Mouse (Mus musculus) limb, embryonic 12.5 days (tissue): ENCODE data around the gene Stx8. TPM values are rescaled to one million over a fixed set of nuclear protein-coding genes. Genes with fewer than 3 reads are reported as not detected.

ENCODE experiments used
- ATAC-seq: fragments of 200-750 bp; cut with Nextera tagmentation; 2 replicates; pipeline ENCODE4 v1.8.0; 2017; ENCODE audit warnings: low read depth, moderate TSS enrichment; ENCODE audit not compliant: insufficient number of reproducible peaks, insufficient read depth, low FRiP score, low TSS enrichment
- H3K27ac ChIP-seq: fragments of 300-500 bp; sonication (generic); 2 replicates; pipeline ENCODE4 v1.5.1; 2016; ENCODE audit warnings: mild to moderate bottlenecking, moderate library complexity
- H3K27me3 ChIP-seq: fragments of 300-500 bp; sonication (generic); 2 replicates; pipeline ENCODE4 v1.6.1; 2016; ENCODE audit warnings: mild to moderate bottlenecking, moderate library complexity
- H3K36me3 ChIP-seq: fragments of 300-500 bp; sonication (generic); 2 replicates; pipeline ENCODE4 v1.6.1; 2016; ENCODE audit warnings: mild to moderate bottlenecking, moderate library complexity
- H3K4me1 ChIP-seq: fragments of 300-500 bp; sonication (generic); replicated peaks from 2 replicates; pipeline ENCODE4 v1.6.1; 2016
- H3K4me2 ChIP-seq: fragments of 300-500 bp; sonication (generic); 2 replicates; pipeline ENCODE4 v1.6.1; 2016; ENCODE audit warnings: mild to moderate bottlenecking, moderate library complexity
- H3K4me3 ChIP-seq: fragments of 300-500 bp; sonication (generic); replicated peaks from 2 replicates; pipeline ENCODE4 v1.5.1; 2016; ENCODE audit warnings: mild to moderate bottlenecking
- H3K9ac ChIP-seq: fragments of 300-500 bp; sonication (generic); replicated peaks from 2 replicates; pipeline ENCODE4 v1.6.1; 2016; ENCODE audit warnings: mild to moderate bottlenecking, moderate library complexity
- H3K9me3 ChIP-seq: fragments of 300-500 bp; sonication (generic); 2 replicates; pipeline ENCODE4 v1.6.1; 2016; ENCODE audit warnings: mild to moderate bottlenecking, moderate library complexity
- WGBS: fragments of 180-500 bp; shearing (Covaris S2); methylation state at CpG from one replicate; pipeline ENCODE4 v1.1.7; 2016; 5-methylcytosine and 5-hydroxymethylcytosine counted together
- polyA plus RNA-seq: library from polyadenylated mRNA; unstranded; fragments of >200 nt; fragmentation: Nextera tagmentation; extraction: Ambion mirVana; gene quantifications from 2 replicates; pipeline ENCODE4 v1.2.1, GENCODE M21; 2016

Gene Stx8
- polyA plus RNA-seq, 1 experiment from 2014 or later = 57.9 TPM

- no peak overlapping the region for H3K9ac ChIP-seq
- WGBS = 8% methylated on average over 2 of the region's 2 CpGs
- ATAC-seq = no peak
- no peak overlapping the region for H3K4me3 ChIP-seq
- no peak overlapping the region for H3K4me2 ChIP-seq
- no peaks in the 10 kb centered on the region for H3K4me1 ChIP-seq
- no peaks in the 10 kb centered on the region for H3K9me3 ChIP-seq
- H3K27ac ChIP-seq = no peak overlapping the region
- peaks cover 18% of the 10 kb centered on the region for H3K36me3 ChIP-seq
- no peaks in the 10 kb centered on the region for H3K27me3 ChIP-seq
Observed at GRCm38 (mm10) chr11:67975252-67975651, 9.3 kb downstream of the Stx8 start.

- ATAC-seq = no peak
- Histone ChIP-seq H3K27ac (no peak overlapping the region), H3K27me3 (no peaks in the 10 kb centered on the region), H3K4me1 (0 out of 2 replicates have a peak, but pooled peaks cover 6% of the 10 kb centered on the region), H3K36me3 (peaks cover 5% of the 10 kb centered on the region; the same call in 1 of the 2 replicates), H3K9ac (no peak overlapping the region), H3K4me2 (no peak overlapping the region), H3K4me3 (no peak overlapping the region), H3K9me3 (no peaks in the 10 kb centered on the region)
- 86% methylated on average over 6 of the region's 6 CpGs for WGBS
Observed at GRCm38 (mm10) chr11:67983564-67983963, 17.6 kb downstream of the Stx8 start.

DNA sequence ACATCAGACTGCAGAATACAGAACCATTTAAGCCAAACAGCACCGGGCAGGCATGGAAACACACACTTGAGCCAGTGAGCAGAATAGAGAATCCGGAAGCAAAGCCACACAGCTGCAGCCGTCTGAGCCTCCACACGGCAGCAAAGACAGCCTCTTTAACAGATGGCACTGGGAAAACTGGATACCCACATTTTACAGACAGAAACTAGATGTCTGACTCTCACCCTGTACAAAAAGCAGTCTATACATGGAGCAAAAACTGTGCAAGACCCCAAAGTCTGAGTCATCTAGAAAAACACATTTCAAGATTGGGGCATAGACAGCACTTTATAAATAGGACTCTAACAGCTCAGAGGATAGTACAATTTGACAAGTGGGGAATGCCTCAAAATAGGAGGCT lies 25.2 kb downstream of the Stx8 start:
- H3K36me3 ChIP-seq = peaks cover 8% of the 10 kb centered on the region; the same call in 1 of the 2 replicates
- no peaks in the 10 kb centered on the region for H3K9me3 ChIP-seq
- H3K4me1 ChIP-seq = no peaks in the 10 kb centered on the region
- no peak for ATAC-seq
- 86% methylated on average over 4 of the region's 4 CpGs for WGBS
- no peak overlapping the region for H3K9ac ChIP-seq
- H3K4me3 ChIP-seq = no peak overlapping the region
- no peak overlapping the region for H3K27ac ChIP-seq
- no peaks in the 10 kb centered on the region for H3K27me3 ChIP-seq
- H3K4me2 ChIP-seq = no peak overlapping the region

GRCm38 (mm10) chr11:67995965-67996364 lies 30.0 kb downstream of the Stx8 start:
- no peaks in the 10 kb centered on the region for H3K27me3 ChIP-seq
- H3K4me2 ChIP-seq = no peak overlapping the region
- no peaks in the 10 kb centered on the region for H3K9me3 ChIP-seq
- no peak overlapping the region for H3K9ac ChIP-seq
- WGBS = 77% methylated on average over 4 of the region's 4 CpGs
- no peak overlapping the region for H3K27ac ChIP-seq
- no peak overlapping the region for H3K4me3 ChIP-seq
- no peak for ATAC-seq
- H3K36me3 ChIP-seq = peaks cover 8% of the 10 kb centered on the region; the same call in 1 of the 2 replicates
- H3K4me1 ChIP-seq = no peaks in the 10 kb centered on the region

DNA sequence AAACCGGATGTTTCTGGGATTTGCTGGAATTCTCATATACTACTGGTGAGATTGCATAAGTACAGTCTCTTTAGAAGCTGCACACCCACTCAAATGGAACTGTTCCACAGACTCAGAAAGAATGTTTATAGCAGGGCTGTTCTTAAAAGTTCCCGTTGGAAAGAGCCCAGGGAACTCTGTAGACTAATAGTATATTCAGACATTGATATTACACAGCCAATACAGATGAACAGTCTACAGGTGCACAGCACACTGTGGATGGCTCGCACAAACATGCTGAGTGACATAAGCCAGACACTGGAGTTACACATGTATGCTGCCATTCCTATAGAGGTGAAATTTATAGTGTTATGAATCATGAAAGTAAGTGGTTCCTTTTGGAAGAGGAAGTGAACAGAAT lies 32.9 kb downstream of the Stx8 start:
- no peak overlapping the region for H3K9ac ChIP-seq
- no peak overlapping the region for H3K4me3 ChIP-seq
- H3K4me2 ChIP-seq = no peak overlapping the region
- ATAC-seq = no peak
- 0 out of 2 replicates have a peak, but pooled peaks cover 3% of the 10 kb centered on the region for H3K36me3 ChIP-seq
- 79% methylated on average over 3 of the region's 3 CpGs for WGBS
- H3K27me3 ChIP-seq = no peaks in the 10 kb centered on the region
- no peak overlapping the region for H3K27ac ChIP-seq
- H3K4me1 ChIP-seq = no peaks in the 10 kb centered on the region
- no peaks in the 10 kb centered on the region for H3K9me3 ChIP-seq

DNA sequence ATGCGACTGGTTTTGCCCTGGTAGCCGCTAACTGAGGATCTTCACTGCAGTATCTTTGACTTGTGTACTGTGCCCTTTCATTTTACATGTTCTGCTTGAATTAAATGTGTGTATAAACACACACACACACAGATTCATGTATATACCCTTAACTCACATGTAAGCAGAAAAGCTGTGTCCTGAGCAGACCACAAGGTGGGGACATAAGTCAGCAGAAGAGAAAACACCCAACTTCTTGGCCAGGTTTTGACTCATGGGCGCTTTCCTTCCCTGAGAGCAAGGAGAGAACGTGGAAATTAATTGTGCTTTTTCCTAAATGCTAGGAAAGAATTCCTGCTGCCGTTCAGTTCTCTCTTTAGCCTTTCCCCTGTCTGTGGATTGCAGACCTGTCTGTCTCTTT lies 33.6 kb downstream of the Stx8 start:
- H3K9ac ChIP-seq = no peak overlapping the region
- no peak overlapping the region for H3K4me2 ChIP-seq
- H3K36me3 ChIP-seq = no peaks in the 10 kb centered on the region
- no peak for ATAC-seq
- WGBS = 68% methylated on average over 5 of the region's 5 CpGs
- no peaks in the 10 kb centered on the region for H3K9me3 ChIP-seq
- no peak overlapping the region for H3K4me3 ChIP-seq
- H3K4me1 ChIP-seq = no peaks in the 10 kb centered on the region
- H3K27ac ChIP-seq = no peak overlapping the region
- no peaks in the 10 kb centered on the region for H3K27me3 ChIP-seq

- H3K4me2 ChIP-seq = no peak overlapping the region
- 21% methylated on average over 6 of the region's 6 CpGs for WGBS
- ATAC-seq = no peak
Observed at GRCm38 (mm10) chr11:68004191-68004590, 38.2 kb downstream of the Stx8 start.

GRCm38 (mm10) chr11:68006216-68006789 lies 40.3 kb downstream of the Stx8 start:
- no peaks in the 10 kb centered on the region for H3K9me3 ChIP-seq
- no peak overlapping the region for H3K4me3 ChIP-seq
- H3K27me3 ChIP-seq = no peaks in the 10 kb centered on the region
- ATAC-seq = no peak
- H3K36me3 ChIP-seq = no peaks in the 10 kb centered on the region
- no peak overlapping the region for H3K27ac ChIP-seq
- peaks cover 3% of the 10 kb centered on the region; the same call in 1 of the 2 replicates for H3K4me1 ChIP-seq
- H3K9ac ChIP-seq = no peak overlapping the region
- WGBS = 38% methylated on average over 8 of the region's 8 CpGs
- H3K4me2 ChIP-seq = no peak overlapping the region

More at GRCm38 (mm10) chr11:68004191-68004590, 38.2 kb downstream of the Stx8 start:
- no peaks in the 10 kb centered on the region for H3K27me3 ChIP-seq
- peaks cover 3% of the 10 kb centered on the region; the same call in 1 of the 2 replicates for H3K4me1 ChIP-seq
- H3K9ac ChIP-seq = no peak overlapping the region
- H3K27ac ChIP-seq = no peak overlapping the region
- H3K4me3 ChIP-seq = no peak overlapping the region
- H3K36me3 ChIP-seq = no peaks in the 10 kb centered on the region
- H3K9me3 ChIP-seq = no peaks in the 10 kb centered on the region

GRCm38 (mm10) chr11:68007645-68008044 lies 41.7 kb downstream of the Stx8 start:
- Histone ChIP-seq H3K9ac (no peak overlapping the region), H3K36me3 (no peaks in the 10 kb centered on the region), H3K27me3 (no peaks in the 10 kb centered on the region), H3K4me3 (no peak overlapping the region), H3K4me1 (peaks cover 3% of the 10 kb centered on the region; the same call in 1 of the 2 replicates), H3K27ac (no peak overlapping the region), H3K4me2 (no peak overlapping the region), H3K9me3 (no peaks in the 10 kb centered on the region)
- no peak for ATAC-seq
- WGBS = 52% methylated on average over 6 of the region's 6 CpGs

DNA sequence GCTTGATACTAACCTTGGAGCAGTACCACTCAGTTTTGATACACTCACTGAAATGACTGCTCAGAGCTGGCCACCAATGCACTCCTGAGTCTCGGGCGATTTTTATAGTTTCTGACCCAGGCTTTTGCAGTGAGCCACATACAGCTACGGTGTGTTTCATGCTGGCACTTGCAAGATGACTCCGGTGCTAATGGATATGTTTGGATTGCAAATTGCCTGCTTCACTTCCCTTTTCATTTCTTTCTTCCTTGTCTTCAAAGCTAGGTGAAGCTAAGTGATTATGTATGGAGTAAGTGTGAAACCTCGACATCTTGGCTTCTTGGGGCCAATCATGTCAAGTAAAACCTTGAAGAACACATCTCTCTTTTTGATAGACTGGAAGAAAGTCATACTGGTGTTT lies 43.4 kb downstream of the Stx8 start:
- Histone ChIP-seq H3K9ac (no peak overlapping the region), H3K4me1 (peaks cover 5% of the 10 kb centered on the region; the same call in 1 of the 2 replicates), H3K36me3 (no peaks in the 10 kb centered on the region), H3K4me3 (no peak overlapping the region), H3K9me3 (no peaks in the 10 kb centered on the region), H3K27ac (no peak overlapping the region), H3K4me2 (no peak overlapping the region), H3K27me3 (no peaks in the 10 kb centered on the region)
- WGBS = 64% methylated on average over 5 of the region's 5 CpGs
- ATAC-seq = no peak

- Histone ChIP-seq H3K27me3 (no peaks in the 10 kb centered on the region), H3K4me3 (no peak overlapping the region), H3K9me3 (no peaks in the 10 kb centered on the region), H3K4me2 (no peak overlapping the region), H3K36me3 (no peaks in the 10 kb centered on the region), H3K4me1 (0 out of 2 replicates have a peak, but pooled peaks cover 5% of the 10 kb centered on the region), H3K9ac (no peak overlapping the region), H3K27ac (no peak overlapping the region)
- no peak for ATAC-seq
- 86% methylated on average over 7 of the region's 7 CpGs for WGBS
Observed at GRCm38 (mm10) chr11:68012207-68012606, 46.2 kb downstream of the Stx8 start.

DNA sequence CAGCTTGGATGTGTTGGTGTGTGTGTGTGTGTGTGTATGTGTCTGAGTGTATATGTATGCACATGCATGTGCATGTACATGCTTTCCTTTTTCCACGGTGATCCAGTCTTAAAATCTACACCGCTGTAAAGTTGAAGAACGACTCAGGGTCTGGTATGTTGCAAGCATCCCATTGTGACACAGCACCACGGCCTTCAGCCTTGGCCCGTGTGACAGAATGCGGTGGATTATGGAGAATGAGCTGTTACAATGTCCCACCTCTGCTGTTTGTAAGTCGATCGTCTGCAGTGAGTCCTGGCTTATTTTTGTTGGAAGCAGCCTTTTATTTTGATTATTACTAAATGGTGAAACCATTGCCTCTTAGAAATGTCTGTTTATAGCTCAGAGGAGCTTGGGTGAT lies 52.2 kb downstream of the Stx8 start:
- peaks cover 19% of the 10 kb centered on the region for H3K4me1 ChIP-seq
- no peaks in the 10 kb centered on the region for H3K36me3 ChIP-seq
- no peaks in the 10 kb centered on the region for H3K9me3 ChIP-seq
- 82% methylated on average over 8 of the region's 8 CpGs for WGBS
- ATAC-seq = no peak
- no peaks in the 10 kb centered on the region for H3K27me3 ChIP-seq
- H3K4me2 ChIP-seq = no peak overlapping the region
- no peak overlapping the region for H3K9ac ChIP-seq
- H3K4me3 ChIP-seq = no peak overlapping the region
- H3K27ac ChIP-seq = no peak overlapping the region
